Mouse (Mus musculus): ENCODE results near the gene Bmpr1b.

Gene Bmpr1b

GRCm38 (mm10) chr3:142106227-142106626 lies 63.0 kb downstream of the Bmpr1b start:
- no peak for DNase-seq

DNA sequence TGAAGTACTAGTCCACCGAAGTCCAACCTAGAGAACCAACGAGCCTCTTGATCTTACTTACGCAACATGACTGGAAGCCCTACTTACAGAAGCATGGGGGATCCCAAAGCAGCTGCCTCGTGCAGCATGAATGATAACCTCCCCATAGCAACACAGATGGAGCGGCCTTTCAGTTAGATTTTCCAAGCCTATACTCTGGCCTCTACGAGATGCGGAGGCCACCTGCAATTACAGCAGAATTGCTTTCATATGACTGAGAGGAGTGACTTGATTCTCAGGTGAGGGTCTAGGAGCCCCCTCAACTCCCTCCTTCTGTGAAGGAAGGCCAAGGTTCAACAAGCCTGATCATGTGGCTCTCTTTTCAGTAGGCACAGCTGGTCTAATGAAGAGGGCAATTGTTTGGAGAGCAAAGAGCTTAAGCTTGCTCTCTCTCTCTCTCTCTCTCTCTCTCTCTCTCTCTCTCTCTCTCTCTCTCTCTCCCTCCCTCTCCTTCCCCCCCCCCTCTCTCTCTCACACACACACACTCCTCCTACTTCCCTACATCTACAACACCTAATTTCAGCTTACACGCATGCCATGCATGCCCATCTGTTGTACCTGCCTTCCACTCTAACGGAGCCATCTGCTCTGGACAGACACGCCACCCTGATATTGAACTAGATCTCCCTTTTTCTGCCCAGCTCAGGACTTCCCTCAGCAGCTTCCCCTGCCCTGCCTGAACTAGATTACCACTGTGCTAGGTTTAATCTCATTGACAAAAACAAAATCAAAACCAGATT lies 65.0 kb downstream of the Bmpr1b start:
- DNase-seq, result no peak

- peak; percentile 10 for DNase-seq
Measured at GRCm38 (mm10) chr3:142103622-142104021, 65.6 kb downstream of the Bmpr1b start.

DNA sequence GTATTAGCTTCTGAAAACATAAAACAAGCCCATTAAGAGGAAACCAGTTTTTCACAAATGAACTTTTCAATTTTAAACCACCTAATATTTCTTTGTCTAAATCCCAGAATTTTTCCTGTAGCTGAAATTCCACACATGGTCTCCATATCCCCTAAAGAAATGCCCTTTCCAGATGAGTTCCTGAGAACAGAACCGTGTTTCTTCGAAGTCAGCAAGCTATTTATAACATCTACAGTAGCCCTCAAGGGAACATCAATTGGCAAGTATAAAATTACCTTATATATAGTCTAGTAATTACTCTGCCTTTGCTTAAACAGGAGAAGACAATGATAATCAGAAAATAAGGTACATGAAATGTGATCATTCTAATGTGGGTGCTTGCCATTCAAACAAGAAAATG lies 70.1 kb downstream of the Bmpr1b start:
- no peak for DNase-seq

GRCm38 (mm10) chr3:142094049-142094448 lies 75.2 kb downstream of the Bmpr1b start:
- DNase-seq, result no peak

DNA sequence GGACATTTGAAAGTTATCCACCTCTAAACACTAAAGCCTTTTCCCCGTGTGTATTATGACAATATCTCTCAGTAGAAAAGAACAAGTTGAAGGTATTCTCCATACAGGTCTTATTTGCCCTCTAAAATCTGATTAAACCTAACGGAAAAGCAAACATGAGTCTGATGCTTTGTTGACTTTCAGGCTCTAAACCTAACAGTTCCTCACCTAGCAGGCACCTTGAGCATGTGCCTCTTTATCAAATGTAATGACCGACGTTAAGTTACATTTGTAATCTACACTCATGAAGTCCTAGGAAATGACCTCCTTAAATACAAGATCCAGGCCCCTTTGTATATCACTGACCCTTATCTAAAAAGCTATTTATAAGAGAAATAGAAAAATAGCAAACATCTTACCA lies 79.5 kb downstream of the Bmpr1b start:
- no peak for DNase-seq

DNA sequence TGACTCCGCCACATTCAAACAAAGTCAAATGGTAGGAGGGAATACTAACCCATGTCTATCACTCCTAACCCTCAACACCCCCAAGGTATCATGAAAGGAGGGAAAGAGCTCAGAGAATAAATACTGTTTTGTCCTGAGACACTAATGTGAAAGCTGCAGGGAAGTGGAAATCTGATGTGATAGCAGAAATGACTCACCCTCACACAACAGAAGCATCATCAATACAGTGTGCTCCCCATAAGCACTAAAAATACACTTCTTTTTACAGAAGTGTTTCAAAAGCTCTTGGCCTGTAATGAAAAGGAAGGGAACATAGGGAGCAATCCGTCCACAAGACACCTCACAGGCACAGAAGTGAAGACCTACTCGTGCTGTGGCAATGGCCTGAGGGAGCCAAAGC lies 83.3 kb downstream of the Bmpr1b start:
- DNase-seq, result no peak

GRCm38 (mm10) chr3:142084091-142084490 lies 85.1 kb downstream of the Bmpr1b start:
- no peak for DNase-seq

GRCm38 (mm10) chr3:142077723-142078302 lies 91.4 kb downstream of the Bmpr1b start:
- no peak for DNase-seq

DNA sequence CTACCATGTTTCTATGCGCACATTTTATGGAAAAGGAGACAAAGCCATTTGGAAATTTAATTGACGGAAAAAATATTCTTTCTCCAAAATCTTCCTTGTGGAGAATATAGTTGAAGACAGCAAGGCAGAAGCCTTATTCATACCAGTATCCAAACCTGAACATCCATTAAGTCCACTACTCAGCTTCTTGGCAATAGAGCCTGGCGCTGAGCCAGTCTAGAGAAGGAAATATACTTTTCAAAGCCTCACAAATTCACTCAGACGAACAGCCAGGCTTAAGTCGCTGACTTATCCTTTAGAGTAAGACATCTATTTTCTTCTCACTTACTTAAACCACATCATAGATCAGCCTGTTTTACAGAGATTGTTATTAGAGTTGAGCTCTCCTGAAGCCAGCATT lies 97.6 kb downstream of the Bmpr1b start:
- no peak for DNase-seq

GRCm38 (mm10) chr3:142066792-142067346 lies 102.4 kb downstream of the Bmpr1b start:
- DNase-seq, result no peak

GRCm38 (mm10) chr3:142065111-142065510 lies 104.1 kb downstream of the Bmpr1b start:
- DNase-seq, result peak; percentile 29

- peak; percentile 37 for DNase-seq
Measured at GRCm38 (mm10) chr3:142063536-142064226, 105.5 kb downstream of the Bmpr1b start.

GRCm38 (mm10) chr3:142061267-142061666 lies 108.0 kb downstream of the Bmpr1b start:
- DNase-seq, result no peak

DNA sequence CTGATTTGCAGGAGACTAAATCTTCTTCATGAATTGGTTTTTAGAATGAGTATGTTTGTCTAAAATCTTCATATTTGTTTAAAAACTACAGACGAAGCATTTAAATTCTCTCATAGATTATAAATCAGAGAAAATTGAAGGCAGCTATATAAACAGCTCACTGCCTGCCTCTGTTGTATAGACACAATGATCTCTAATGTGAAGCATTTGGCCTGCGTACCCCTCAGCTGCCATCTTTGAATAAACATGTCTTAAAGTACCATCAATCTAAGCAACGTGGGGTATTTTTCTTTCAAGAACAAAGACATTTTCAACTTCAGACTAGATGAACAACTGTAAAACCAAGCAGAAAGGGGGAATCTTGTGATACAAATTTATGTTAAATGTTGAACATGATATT lies 109.3 kb downstream of the Bmpr1b start:
- no peak for DNase-seq

- DNase-seq, result no peak
Measured at GRCm38 (mm10) chr3:142050681-142051080, 118.5 kb downstream of the Bmpr1b start.

- no peak for DNase-seq
Measured at GRCm38 (mm10) chr3:142049610-142050009, 119.6 kb downstream of the Bmpr1b start.

DNA sequence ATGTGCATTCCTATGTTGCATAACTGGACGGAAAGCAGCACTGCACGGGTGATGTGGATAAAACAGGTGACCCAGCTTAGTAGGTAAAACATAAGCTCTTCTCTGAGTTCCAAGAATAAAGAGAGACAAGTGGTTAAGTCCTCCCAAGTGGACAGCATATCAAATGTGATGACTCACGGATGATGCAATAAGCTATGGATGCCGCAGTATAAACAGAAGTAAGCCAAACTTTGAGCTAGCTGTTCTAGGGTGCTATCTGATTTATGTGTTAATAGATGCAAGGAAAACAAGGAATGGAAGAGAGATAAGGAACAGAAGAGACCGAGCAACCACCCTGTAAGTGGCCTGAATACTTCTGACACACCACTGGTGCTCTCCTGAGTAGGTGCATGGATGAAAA lies 120.1 kb downstream of the Bmpr1b start:
- DNase-seq, result no peak

DNA sequence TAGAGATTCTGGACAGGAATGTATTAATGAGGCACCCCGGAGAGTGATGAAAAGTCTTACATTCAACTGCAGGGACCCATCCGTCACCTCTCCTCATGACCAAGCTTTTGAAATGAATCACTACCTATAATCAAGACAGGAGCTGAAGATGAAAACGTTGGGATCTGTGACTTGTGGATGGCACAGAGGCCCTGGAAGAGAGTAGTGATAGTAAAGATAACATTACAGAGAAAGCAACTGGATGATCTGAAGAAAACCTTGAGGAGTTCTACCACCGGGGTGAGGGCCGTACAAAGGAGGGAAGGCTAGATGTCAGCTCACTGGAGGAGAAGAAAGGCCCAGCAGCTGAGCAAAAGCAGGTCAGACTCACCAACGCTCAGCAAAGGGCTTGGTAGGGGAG lies 120.7 kb downstream of the Bmpr1b start:
- DNase-seq, result no peak

GRCm38 (mm10) chr3:142043463-142043862 lies 125.8 kb downstream of the Bmpr1b start:
- no peak for DNase-seq

DNA sequence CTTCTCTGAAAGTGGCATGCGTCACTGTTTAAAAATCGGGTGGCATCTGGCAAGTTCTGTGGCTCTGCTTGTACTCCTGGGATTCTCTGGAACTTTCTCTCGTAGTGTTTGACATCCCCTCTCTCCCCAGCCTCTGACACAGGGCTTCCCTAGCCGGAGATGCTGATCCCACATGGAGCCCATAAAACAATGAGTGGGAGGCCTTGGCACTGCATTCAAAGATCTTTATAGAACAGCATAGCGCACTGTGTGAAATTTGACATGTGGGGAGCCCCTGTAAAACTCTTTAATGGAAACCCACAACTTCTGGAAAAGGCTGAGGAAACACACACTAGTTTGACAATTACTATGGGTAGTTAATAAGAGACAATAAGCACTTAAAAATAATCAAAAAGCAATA lies 126.2 kb downstream of the Bmpr1b start:
- DNase-seq, result no peak

DNA sequence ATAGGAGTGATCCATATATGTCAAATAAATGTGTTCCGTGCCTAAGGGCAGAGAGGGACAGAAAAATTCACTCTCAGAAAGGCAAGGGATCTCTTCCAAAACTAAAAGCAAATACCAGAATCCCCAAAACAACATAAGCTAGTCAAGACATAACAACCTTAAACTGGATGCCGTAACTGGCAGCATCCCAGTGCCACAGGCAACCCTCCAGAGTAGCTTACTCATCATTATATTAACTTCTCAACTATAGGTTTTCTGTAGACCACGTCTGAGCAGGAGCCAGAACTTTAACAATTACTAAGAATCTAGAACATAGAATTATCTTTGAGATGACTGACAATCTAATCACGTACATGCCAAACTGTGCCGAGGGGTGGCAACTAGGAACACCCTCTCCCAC lies 128.9 kb downstream of the Bmpr1b start:
- no peak for DNase-seq

DNA sequence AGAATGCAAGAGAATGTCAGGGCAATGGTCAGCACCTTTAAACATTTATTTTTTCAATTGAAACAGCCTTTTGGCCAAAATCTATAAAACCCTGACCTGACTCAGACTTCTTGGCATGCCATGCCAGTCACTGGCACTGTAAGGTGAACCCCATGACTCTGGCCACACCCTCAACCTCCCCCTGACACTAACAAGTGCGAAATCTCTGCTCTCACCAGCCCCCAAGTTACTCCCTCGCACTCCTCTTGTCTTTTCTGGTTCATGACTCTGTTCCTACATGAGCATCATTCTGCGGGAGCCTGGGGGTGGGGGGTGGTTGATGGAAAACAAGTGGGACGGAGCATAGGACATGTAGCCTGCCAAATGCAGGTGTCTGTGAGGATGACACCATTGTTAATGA lies 135.1 kb downstream of the Bmpr1b start:
- no peak for DNase-seq

- DNase-seq, result no peak
Measured at GRCm38 (mm10) chr3:142019716-142020115, 149.5 kb downstream of the Bmpr1b start.
